Mouse (Mus musculus) forebrain, embryonic 14.5 days (tissue): ENCODE measurements around the gene Dusp5. TPM values are rescaled to one million over a fixed set of nuclear protein-coding genes. Genes with fewer than 3 reads are reported as not detected.

Source experiments
- ATAC-seq: fragments of 200-750 bp; cut with Nextera tagmentation; 2 replicates; pipeline ENCODE4 v1.8.0; 2017; ENCODE audit warnings: mild to moderate bottlenecking, moderate library complexity
- DNase-seq: peaks from one replicate; pipeline ENCODE4 v3.0.0-alpha.2; 2015; ENCODE audit warnings: low spot score
- H3K27ac ChIP-seq: fragments of 300-500 bp; sonication (generic); 2 replicates; pipeline ENCODE4 v1.5.1; 2014; ENCODE audit warnings: low read depth, mild to moderate bottlenecking, control low read depth, low read length, moderate library complexity
- H3K27me3 ChIP-seq: fragments of 300-500 bp; sonication (generic); replicated peaks from 2 replicates; pipeline ENCODE4 v1.6.1; 2014; ENCODE audit warnings: low read length, control low read depth, mixed read lengths; ENCODE audit not compliant: control insufficient read depth, insufficient read depth
- H3K36me3 ChIP-seq: fragments of 300-500 bp; sonication (generic); 2 replicates; pipeline ENCODE4 v1.6.1; 2014; ENCODE audit warnings: low read length, control low read depth; ENCODE audit not compliant: control insufficient read depth, insufficient read depth
- H3K4me1 ChIP-seq: fragments of 300-500 bp; sonication (generic); 2 replicates; pipeline ENCODE4 v1.6.1; 2014; ENCODE audit warnings: antibody characterized with exemption, low read length, control low read depth; ENCODE audit not compliant: control insufficient read depth, insufficient read depth
- H3K4me2 ChIP-seq: fragments of 300-500 bp; sonication (generic); 2 replicates; pipeline ENCODE4 v1.6.1; 2014; ENCODE audit warnings: mild to moderate bottlenecking, control low read depth, low read length
- H3K4me3 ChIP-seq: fragments of 300-500 bp; sonication (generic); 2 replicates; pipeline ENCODE4 v1.5.1; 2014; ENCODE audit warnings: low read depth, low read length, control low read depth
- H3K9ac ChIP-seq: fragments of 300-500 bp; sonication (generic); 2 replicates; pipeline ENCODE4 v1.6.1; 2014; ENCODE audit warnings: mild to moderate bottlenecking, low read length, control low read depth, moderate library complexity
- H3K9me3 ChIP-seq: fragments of 300-500 bp; sonication (generic); replicated peaks from 2 replicates; pipeline ENCODE4 v1.6.1; 2016; ENCODE audit warnings: low read length, control low read depth, mixed read lengths; ENCODE audit not compliant: control insufficient read depth
- WGBS: fragments of 180-500 bp; shearing (Covaris S2); extraction: QIAGEN DNeasy Blood & Tissue Kit; methylation state at CpG from one replicate; pipeline ENCODE4 v1.1.7; 2014; 5-methylcytosine and 5-hydroxymethylcytosine counted together
- polyA plus RNA-seq: library from polyadenylated mRNA; unstranded; fragments of >200 nt; fragmentation: Nextera tagmentation; extraction: Ambion mirVana; gene quantifications from 2 replicates; pipeline ENCODE4 v1.2.1, GENCODE M21; 2014

Dusp5 gene
- polyA plus RNA-seq, 1 experiment from 2014 or later = 2.1 TPM

- WGBS = 90% methylated on average over 15 of the region's 15 CpGs
- H3K27ac ChIP-seq = no peak overlapping the region
- peaks cover 26% of the 10 kb centered on the region for H3K27me3 ChIP-seq
- DNase-seq = no peak
- no peak overlapping the region for H3K4me3 ChIP-seq
- H3K4me1 ChIP-seq = peaks cover 7% of the 10 kb centered on the region; the same call in 1 of the 2 replicates
- no peak overlapping the region for H3K4me2 ChIP-seq
- no peaks in the 10 kb centered on the region for H3K9me3 ChIP-seq
- no peaks in the 10 kb centered on the region for H3K36me3 ChIP-seq
- no peak overlapping the region for H3K9ac ChIP-seq
- ATAC-seq = no peak
Observed at GRCm38 (mm10) chr19:53533810-53534601, 5.1 kb downstream of the Dusp5 start.

- Histone ChIP-seq H3K27me3 (peaks cover 19% of the 10 kb centered on the region), H3K27ac (no peak overlapping the region), H3K36me3 (no peaks in the 10 kb centered on the region), H3K4me1 (0 out of 2 replicates have a peak, but pooled peaks cover 2% of the 10 kb centered on the region), H3K9ac (no peak overlapping the region), H3K4me2 (no peak overlapping the region), H3K9me3 (no peaks in the 10 kb centered on the region), H3K4me3 (no peak overlapping the region)
- WGBS = 45% methylated on average over 7 of the region's 7 CpGs
- ATAC-seq = no peak
- no peak for DNase-seq
Observed at GRCm38 (mm10) chr19:53534757-53535410, 6.0 kb downstream of the Dusp5 start.

- H3K9ac ChIP-seq = no peak overlapping the region
- no peaks in the 10 kb centered on the region for H3K36me3 ChIP-seq
- 78% methylated on average over 6 of the region's 6 CpGs for WGBS
- DNase-seq (no peak), ATAC-seq (no peak)
- H3K9me3 ChIP-seq = no peaks in the 10 kb centered on the region
- no peak overlapping the region for H3K27ac ChIP-seq
- H3K4me2 ChIP-seq = no peak overlapping the region
- H3K4me3 ChIP-seq = no peak overlapping the region
- 0 out of 2 replicates have a peak, but pooled peaks cover 2% of the 10 kb centered on the region for H3K4me1 ChIP-seq
- H3K27me3 ChIP-seq = peaks cover 15% of the 10 kb centered on the region
Observed at GRCm38 (mm10) chr19:53535421-53535820, 6.5 kb downstream of the Dusp5 start.

GRCm38 (mm10) chr19:53536251-53536650 is 7.3 kb downstream of the Dusp5 start:
- Histone ChIP-seq H3K9ac (no peak overlapping the region), H3K9me3 (no peaks in the 10 kb centered on the region), H3K4me1 (0 out of 2 replicates have a peak, but pooled peaks cover 2% of the 10 kb centered on the region), H3K36me3 (no peaks in the 10 kb centered on the region), H3K27me3 (peaks cover 6% of the 10 kb centered on the region; the same call in 1 of the 2 replicates), H3K27ac (no peak overlapping the region), H3K4me2 (no peak overlapping the region), H3K4me3 (no peak overlapping the region)
- DNase-seq (no peak), ATAC-seq (no peak)
- 91% methylated on average over 6 of the region's 6 CpGs for WGBS

GRCm38 (mm10) chr19:53536731-53537666 is 8.1 kb downstream of the Dusp5 start:
- H3K4me3 ChIP-seq = no peak overlapping the region
- WGBS = 79% methylated on average over 17 of the region's 17 CpGs
- no peak for ATAC-seq

GRCm38 (mm10) chr19:53538024-53538423 is 9.1 kb downstream of the Dusp5 start:
- DNase-seq (no peak), ATAC-seq (no peak)
- Histone ChIP-seq H3K27ac (no peak overlapping the region), H3K36me3 (no peaks in the 10 kb centered on the region), H3K4me1 (0 out of 2 replicates have a peak, but pooled peaks cover 2% of the 10 kb centered on the region), H3K9me3 (no peaks in the 10 kb centered on the region), H3K4me3 (no peak overlapping the region), H3K27me3 (no peaks in the 10 kb centered on the region), H3K9ac (no peak overlapping the region), H3K4me2 (no peak overlapping the region)
- 94% methylated on average over 11 of the region's 11 CpGs for WGBS

More at GRCm38 (mm10) chr19:53536731-53537666, 8.1 kb downstream of the Dusp5 start:
- no peak overlapping the region for H3K4me2 ChIP-seq
- H3K27me3 ChIP-seq = no peaks in the 10 kb centered on the region
- no peak overlapping the region for H3K9ac ChIP-seq
- no peak for DNase-seq
- no peaks in the 10 kb centered on the region for H3K36me3 ChIP-seq
- no peaks in the 10 kb centered on the region for H3K9me3 ChIP-seq
- 0 out of 2 replicates have a peak, but pooled peaks cover 2% of the 10 kb centered on the region for H3K4me1 ChIP-seq
- no peak overlapping the region for H3K27ac ChIP-seq

- no peak overlapping the region for H3K4me2 ChIP-seq
- H3K36me3 ChIP-seq = no peaks in the 10 kb centered on the region
- DNase-seq = no peak
- H3K27ac ChIP-seq = no peak overlapping the region
- 59% methylated on average over 5 of the region's 5 CpGs for WGBS
- no peak for ATAC-seq
- H3K9me3 ChIP-seq = no peaks in the 10 kb centered on the region
- H3K27me3 ChIP-seq = no peaks in the 10 kb centered on the region
- 0 out of 2 replicates have a peak, but pooled peaks cover 2% of the 10 kb centered on the region for H3K4me1 ChIP-seq
- no peak overlapping the region for H3K9ac ChIP-seq
- H3K4me3 ChIP-seq = no peak overlapping the region
Observed at GRCm38 (mm10) chr19:53538796-53539195, 9.9 kb downstream of the Dusp5 start.

- Histone ChIP-seq H3K27me3 (no peaks in the 10 kb centered on the region), H3K9ac (no peak overlapping the region), H3K9me3 (no peaks in the 10 kb centered on the region), H3K27ac (no peak overlapping the region), H3K4me2 (no peak overlapping the region), H3K4me1 (0 out of 2 replicates have a peak, but pooled peaks cover 2% of the 10 kb centered on the region), H3K4me3 (no peak overlapping the region), H3K36me3 (no peaks in the 10 kb centered on the region)
- DNase-seq = no peak
- 84% methylated on average over 3 of the region's 3 CpGs for WGBS
- ATAC-seq = no peak
Observed at GRCm38 (mm10) chr19:53539296-53539695, 10.4 kb downstream of the Dusp5 start.
